Mouse (Mus musculus) gastrocnemius, postnatal 10 days (tissue): ENCODE results near the gene Sult2a8. TPM values are rescaled to one million over a fixed set of nuclear protein-coding genes. Genes with fewer than 3 reads are reported as not detected.
"Not testable (repeated sequence)": the region's sequence is repeated elsewhere in the genome, so short reads cannot be mapped to it uniquely, and the experiment has no call there.

Experiments
- DNase-seq: peaks from one replicate; pipeline ENCODE4 v3.0.0; 2021; ENCODE audit warnings: mixed read lengths
- long read RNA-seq, 2 experiments: library from polyadenylated mRNA; stranded (forward); transcript quantifications; one replicate each; pipeline ENCODE4 v2.0.0; 2021
- total RNA-seq, 2 experiments: library from RNA; stranded (reverse); gene quantifications; 2 replicates each; pipeline ENCODE4 v1.2.3; 2021

The Sult2a8 gene
- not detected for total RNA-seq
- long read RNA-seq, experiment 1, result 0 reads
- long read RNA-seq, experiment 2, result 0 reads

- DNase-seq, result no peak
Measured at GRCm38 (mm10) chr7:14446534-14446933, at the start of gene Sult2a8. Gene Sult2a8, minus strand, starts transcription at chr7:14446769.

- no peak for DNase-seq
Measured at GRCm38 (mm10) chr7:14494130-14494529, 47.6 kb upstream of the Sult2a8 start, which contains the start of gene Sult2a7. Gene Sult2a7, minus strand, starts transcription at chr7:14494230.

DNA sequence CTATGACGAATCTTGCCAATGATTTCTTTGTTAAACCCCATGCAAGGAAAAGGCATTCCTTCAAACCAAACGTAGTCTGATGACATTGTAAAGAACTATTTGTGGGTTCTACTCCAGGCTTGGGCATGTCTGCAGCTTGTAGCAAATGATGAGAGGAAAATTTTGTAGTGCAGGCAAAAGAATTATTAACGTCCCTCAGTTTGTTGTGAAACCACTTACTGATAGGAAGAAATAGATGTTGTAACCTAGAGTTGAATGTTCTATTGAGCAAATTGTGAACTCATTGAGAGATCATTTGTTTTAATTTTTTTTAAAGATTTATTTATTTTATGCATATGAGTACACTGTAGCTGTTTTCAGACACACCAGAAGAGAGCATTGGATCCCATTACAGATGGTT is 46.3 kb upstream of the Sult2a8 start:
- no peak for DNase-seq

DNA sequence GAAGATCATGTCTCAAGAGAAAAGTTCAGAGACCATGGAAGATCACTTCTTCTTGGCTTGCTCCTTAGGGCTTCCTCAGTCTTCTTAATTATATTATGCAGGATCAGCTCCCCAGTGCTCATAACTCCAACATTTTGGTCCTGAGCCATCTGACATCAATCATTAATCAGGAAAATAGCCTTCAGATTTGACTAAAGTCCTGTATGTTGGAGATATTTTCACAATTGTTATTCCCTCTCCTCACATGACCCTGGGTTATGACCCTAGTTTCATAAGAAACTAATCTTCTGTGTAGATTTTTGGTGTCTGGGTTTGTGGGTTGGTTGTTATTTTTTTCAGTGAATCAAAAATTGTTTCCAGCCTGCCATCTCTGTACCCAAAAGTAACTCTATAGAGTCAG is 7.0 kb downstream of the Sult2a8 start:
- no peak for DNase-seq

DNA sequence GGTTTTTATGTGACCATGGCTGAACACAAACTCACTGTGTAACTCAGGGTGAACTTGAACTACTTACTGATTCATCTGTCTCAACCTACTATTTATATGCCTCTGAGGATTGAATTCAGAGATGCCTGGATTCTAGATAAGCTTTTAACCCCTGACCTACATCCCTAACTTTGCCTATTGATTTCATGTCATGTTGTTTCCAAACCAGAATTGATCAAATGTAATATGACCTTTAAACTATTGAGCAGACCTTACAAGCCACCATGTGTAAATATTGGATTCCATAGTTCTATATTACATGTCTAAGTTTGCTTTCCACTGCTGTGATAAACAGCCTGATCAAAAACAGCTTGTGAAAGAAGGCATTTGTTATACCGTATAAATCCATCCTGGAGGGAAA is 8.1 kb downstream of the Sult2a8 start:
- DNase-seq, result no peak

- DNase-seq, result no peak
Measured at GRCm38 (mm10) chr7:14438029-14438428, 8.5 kb downstream of the Sult2a8 start.

- DNase-seq, result not testable (repeated sequence)
Measured at GRCm38 (mm10) chr7:14399363-14399762, 47.2 kb downstream of the Sult2a8 start.

DNA sequence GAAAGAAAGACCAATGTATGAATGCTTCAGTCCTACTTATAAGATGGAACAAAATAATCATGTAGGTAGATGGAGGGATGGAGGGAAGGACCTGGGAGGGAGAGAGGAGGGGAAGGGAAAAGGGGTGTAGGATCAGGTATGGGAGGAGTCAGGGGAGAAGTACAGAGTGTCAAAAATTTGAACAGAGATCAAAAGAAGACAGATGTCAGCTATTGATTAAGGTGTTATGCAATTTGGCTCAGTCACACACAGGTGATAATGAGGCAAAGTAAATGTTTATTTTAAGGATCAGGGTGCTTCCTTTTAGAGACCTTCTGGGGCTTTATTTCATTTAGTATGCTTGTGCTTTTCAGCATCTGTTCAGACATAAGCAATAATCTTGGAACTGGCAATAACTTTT is 50.1 kb downstream of the Sult2a8 start:
- DNase-seq, result no peak

Other genes starting within 250 kb of the Sult2a8 start
- gene Sult2a6, start 191.9 kb downstream of the Sult2a8 start, total RNA-seq, result not detected
- not detected for gene Obox8, start 113.2 kb downstream of the Sult2a8 start, total RNA-seq
- gene Sult2a7, start 47.5 kb upstream of the Sult2a8 start, total RNA-seq, result not detected
- under 1 TPM; 0.09 to 0.20 TPM for gene Vmn1r90, start 116.7 kb upstream of the Sult2a8 start, total RNA-seq
- not detected for gene Obox7, start 212.7 kb upstream of the Sult2a8 start, total RNA-seq